Comparison of ENCODE assay signal across 8 mouse cellular contexts in genomic region chr17:45596631-45597396, GRCm38 (mm10). TPM values are rescaled to one million over a fixed set of nuclear protein-coding genes. Genes with fewer than 3 reads are reported as not detected.
DNase-seq lines count a peak whose midpoint lies in the region; ATAC-seq lines count a peak whose summit lies in the region.

No protein-coding gene starts in this region.

- 27% methylated on average over 11 of the region's 11 CpGs for WGBS in embryonic facial prominence, embryonic 13.5 days
- 29% methylated on average over 11 of the region's 11 CpGs for WGBS in heart, embryonic 10.5 days
- 39% methylated on average over 11 of the region's 11 CpGs for WGBS in liver, embryonic 15.5 days (ENCODE audit: insufficient replicate concordance)
- WGBS in neural tube, embryonic 13.5 days: 27% methylated on average over 11 of the region's 11 CpGs

- H3K4me3 ChIP-seq in embryonic facial prominence, embryonic 13.5 days: no peak overlapping the region
- peak overlapping the region; percentile 12; the same call in 1 of the 2 replicates for H3K4me3 ChIP-seq in heart, embryonic 10.5 days
- no peak overlapping the region for H3K4me3 ChIP-seq in liver, embryonic 15.5 days (replicated peaks)
- H3K4me3 ChIP-seq in neural tube, embryonic 13.5 days: no peak overlapping the region

- H3K9me3 ChIP-seq in embryonic facial prominence, embryonic 13.5 days: no peaks in the 10 kb centered on the region
- no peaks in the 10 kb centered on the region for H3K9me3 ChIP-seq in heart, embryonic 10.5 days
- no peaks in the 10 kb centered on the region for H3K9me3 ChIP-seq in liver, embryonic 15.5 days (replicated peaks)
- no peaks in the 10 kb centered on the region for H3K9me3 ChIP-seq in neural tube, embryonic 13.5 days

- no peak for ATAC-seq in embryonic facial prominence, embryonic 13.5 days (ENCODE audit: insufficient number of reproducible peaks, insufficient read depth, low FRiP score, low TSS enrichment, low read depth)
- ATAC-seq in liver, embryonic 15.5 days (ENCODE audit: insufficient read depth): no peak
- ATAC-seq in neural tube, embryonic 13.5 days (ENCODE audit: low read depth): peak; percentile 36; the same call in 1 of the 2 replicates

- peaks cover 71% of the 10 kb centered on the region for H3K4me1 ChIP-seq in embryonic facial prominence, embryonic 13.5 days
- H3K4me1 ChIP-seq in heart, embryonic 10.5 days: peaks cover 87% of the 10 kb centered on the region
- peaks cover 97% of the 10 kb centered on the region for H3K4me1 ChIP-seq in liver, embryonic 15.5 days (replicated peaks)
- peaks cover 72% of the 10 kb centered on the region for H3K4me1 ChIP-seq in neural tube, embryonic 13.5 days (replicated peaks)

- H3K36me3 ChIP-seq in embryonic facial prominence, embryonic 13.5 days: no peaks in the 10 kb centered on the region
- no peaks in the 10 kb centered on the region for H3K36me3 ChIP-seq in heart, embryonic 10.5 days
- H3K36me3 ChIP-seq in liver, embryonic 15.5 days (replicated peaks): peaks cover 5% of the 10 kb centered on the region; the same call in 1 of the 2 replicates
- H3K36me3 ChIP-seq in neural tube, embryonic 13.5 days: no peaks in the 10 kb centered on the region

- H3K27ac ChIP-seq in embryonic facial prominence, embryonic 13.5 days: peak overlapping the region; percentile 24; the same call in 1 of the 2 replicates
- peak overlapping the region; percentile 72 for H3K27ac ChIP-seq in heart, embryonic 10.5 days
- H3K27ac ChIP-seq in liver, embryonic 15.5 days (replicated peaks): peak overlapping the region; percentile 94
- H3K27ac ChIP-seq in neural tube, embryonic 13.5 days (replicated peaks): peak overlapping the region; percentile 64

- no peak overlapping the region for H3K4me2 ChIP-seq in embryonic facial prominence, embryonic 13.5 days
- H3K4me2 ChIP-seq in liver, embryonic 15.5 days: no peak overlapping the region
- peak overlapping the region; percentile 80; the same call in 1 of the 2 replicates for H3K4me2 ChIP-seq in neural tube, embryonic 13.5 days

- peaks cover 41% of the 10 kb centered on the region for H3K27me3 ChIP-seq in embryonic facial prominence, embryonic 13.5 days
- peaks cover 61% of the 10 kb centered on the region for H3K27me3 ChIP-seq in heart, embryonic 10.5 days (ENCODE audit: insufficient read depth, poor library complexity, severe bottlenecking)
- H3K27me3 ChIP-seq in liver, embryonic 15.5 days: peaks cover 5% of the 10 kb centered on the region; the same call in 1 of the 2 replicates
- peaks cover 40% of the 10 kb centered on the region for H3K27me3 ChIP-seq in neural tube, embryonic 13.5 days

- DNase-seq in 3T3-L1 (ENCODE audit: low read depth, low spot score) (peak; percentile 94), adipocyte (ENCODE audit: low spot score) (peak; percentile 94)
- DNase-seq in heart, embryonic 10.5 days (ENCODE audit: low spot score): peak; percentile 85
- DNase-seq in kidney, adult 9 months: peak; percentile 81
- DNase-seq in thymus, postnatal 0 days (ENCODE audit: low spot score): peak; percentile 60

- no peak overlapping the region for H3K9ac ChIP-seq in embryonic facial prominence, embryonic 13.5 days
- no peak overlapping the region for H3K9ac ChIP-seq in liver, embryonic 15.5 days
- H3K9ac ChIP-seq in neural tube, embryonic 13.5 days: no peak overlapping the region; the same call in 1 of the 2 replicates

RNA-seq across cellular contexts. Expression of gene Slc29a1, which starts 2.6 kb away (rescaled TPM):
- polyA plus RNA-seq in embryonic facial prominence, embryonic 13.5 days (2015; fragmentation: Nextera tagmentation; extraction: Ambion mirVana): 69.8 and 77.4 TPM in 2 replicates
- polyA plus RNA-seq in heart, embryonic 10.5 days (2016; fragmentation: Nextera tagmentation; extraction: Ambion mirVana): 75.0 and 75.1 TPM in 2 replicates
- polyA plus RNA-seq in liver, embryonic 15.5 days (2015; fragmentation: Nextera tagmentation; extraction: Ambion mirVana): 175 and 180 TPM in 2 replicates
- 40.1 and 41.6 TPM in 2 replicates for polyA plus RNA-seq in neural tube, embryonic 13.5 days (2015; fragmentation: Nextera tagmentation; extraction: Ambion mirVana)
- 243 and 252 TPM in 2 replicates for polyA plus RNA-seq in thymus, postnatal 0 days (2015; fragmentation: Nextera tagmentation; extraction: Ambion mirVana)

RNA-seq across cellular contexts. Expression of gene Mymx, which starts 5.1 kb away (rescaled TPM):
- 3.8 and 5.5 TPM in 2 replicates for polyA plus RNA-seq in embryonic facial prominence, embryonic 13.5 days (2015; fragmentation: Nextera tagmentation; extraction: Ambion mirVana)
- 0.31 and 0.41 TPM in 2 replicates for polyA plus RNA-seq in heart, embryonic 10.5 days (2016; fragmentation: Nextera tagmentation; extraction: Ambion mirVana)
- polyA plus RNA-seq in liver, embryonic 15.5 days (2015; fragmentation: Nextera tagmentation; extraction: Ambion mirVana): 0.54 and 1.1 TPM in 2 replicates
- 1.6 and 3.6 TPM in 2 replicates for polyA plus RNA-seq in neural tube, embryonic 13.5 days (2015; fragmentation: Nextera tagmentation; extraction: Ambion mirVana)
- polyA plus RNA-seq in thymus, postnatal 0 days (2015; fragmentation: Nextera tagmentation; extraction: Ambion mirVana): 1.5 and 1.7 TPM in 2 replicates

RNA-seq across cellular contexts. Expression of gene Hsp90ab1, which starts 23.7 kb away (rescaled TPM):
- 1,480 and 1,606 TPM in 2 replicates for polyA plus RNA-seq in embryonic facial prominence, embryonic 13.5 days (2015; fragmentation: Nextera tagmentation; extraction: Ambion mirVana)
- polyA plus RNA-seq in heart, embryonic 10.5 days (2016; fragmentation: Nextera tagmentation; extraction: Ambion mirVana): 1,633 and 1,893 TPM in 2 replicates
- 577 and 585 TPM in 2 replicates for polyA plus RNA-seq in liver, embryonic 15.5 days (2015; fragmentation: Nextera tagmentation; extraction: Ambion mirVana)
- polyA plus RNA-seq in neural tube, embryonic 13.5 days (2015; fragmentation: Nextera tagmentation; extraction: Ambion mirVana): 1,589 and 1,622 TPM in 2 replicates
- 1,223 and 1,279 TPM in 2 replicates for polyA plus RNA-seq in thymus, postnatal 0 days (2015; fragmentation: Nextera tagmentation; extraction: Ambion mirVana)

RNA-seq across cellular contexts. Expression of gene Slc35b2, which starts 33.1 kb away (rescaled TPM):
- polyA plus RNA-seq in embryonic facial prominence, embryonic 13.5 days (2015; fragmentation: Nextera tagmentation; extraction: Ambion mirVana): 104 and 122 TPM in 2 replicates
- polyA plus RNA-seq in heart, embryonic 10.5 days (2016; fragmentation: Nextera tagmentation; extraction: Ambion mirVana): 107 and 118 TPM in 2 replicates
- polyA plus RNA-seq in liver, embryonic 15.5 days (2015; fragmentation: Nextera tagmentation; extraction: Ambion mirVana): 52.1 and 59.8 TPM in 2 replicates
- 75.0 and 84.2 TPM in 2 replicates for polyA plus RNA-seq in neural tube, embryonic 13.5 days (2015; fragmentation: Nextera tagmentation; extraction: Ambion mirVana)
- 95.8 and 96.9 TPM in 2 replicates for polyA plus RNA-seq in thymus, postnatal 0 days (2015; fragmentation: Nextera tagmentation; extraction: Ambion mirVana)

RNA-seq across cellular contexts. Expression of gene Nfkbie, which starts 41.3 kb away (rescaled TPM):
- 4.7 TPM in 2 replicates for polyA plus RNA-seq in embryonic facial prominence, embryonic 13.5 days (2015; fragmentation: Nextera tagmentation; extraction: Ambion mirVana)
- 2.8 and 3.7 TPM in 2 replicates for polyA plus RNA-seq in heart, embryonic 10.5 days (2016; fragmentation: Nextera tagmentation; extraction: Ambion mirVana)
- polyA plus RNA-seq in liver, embryonic 15.5 days (2015; fragmentation: Nextera tagmentation; extraction: Ambion mirVana): 1.2 and 1.6 TPM in 2 replicates
- 5.3 and 5.6 TPM in 2 replicates for polyA plus RNA-seq in neural tube, embryonic 13.5 days (2015; fragmentation: Nextera tagmentation; extraction: Ambion mirVana)
- 70.4 and 80.2 TPM in 2 replicates for polyA plus RNA-seq in thymus, postnatal 0 days (2015; fragmentation: Nextera tagmentation; extraction: Ambion mirVana)

Comparison
In these comparisons a context has a peak if more than half of its experiments do, and no peak if none do; other contexts are left out.
1. H3K27ac ChIP-seq: peak in every context shown above with its lines; median percentile 94 in liver, embryonic 15.5 days; 72 in heart, embryonic 10.5 days; 64 in neural tube, embryonic 13.5 days; 24 in embryonic facial prominence, embryonic 13.5 days.